Mouse (Mus musculus) midbrain, postnatal 0 days (tissue): ENCODE results near the gene Sars2. TPM values are rescaled to one million over a fixed set of nuclear protein-coding genes. Genes with fewer than 3 reads are reported as not detected.

Experiments used
- ATAC-seq: fragments of 200-750 bp; cut with Nextera tagmentation; 2 replicates; pipeline ENCODE4 v1.8.0; 2017; ENCODE audit warnings: moderate number of reproducible peaks, mild to moderate bottlenecking, moderate TSS enrichment, moderate library complexity; ENCODE audit not compliant: low FRiP score
- DNase-seq: peaks from one replicate; pipeline ENCODE4 v3.0.0-alpha.2; 2015; ENCODE audit warnings: low spot score
- H3K27ac ChIP-seq: fragments of 300-500 bp; sonication (generic); 2 replicates; pipeline ENCODE4 v1.5.1; 2014; ENCODE audit warnings: low read depth, mild to moderate bottlenecking, low read length, mixed read lengths
- H3K27me3 ChIP-seq: fragments of 300-500 bp; sonication (generic); 2 replicates; pipeline ENCODE4 v1.6.1; 2014; ENCODE audit warnings: low read length, control low read depth, mixed read lengths; ENCODE audit not compliant: insufficient read depth
- H3K36me3 ChIP-seq: fragments of 300-500 bp; sonication (generic); 2 replicates; pipeline ENCODE4 v1.6.1; 2014; ENCODE audit warnings: low read length, control low read depth, mixed read lengths; ENCODE audit not compliant: insufficient read depth
- H3K4me1 ChIP-seq: fragments of 300-500 bp; sonication (generic); 2 replicates; pipeline ENCODE4 v1.6.1; 2014; ENCODE audit warnings: mild to moderate bottlenecking, control low read depth, antibody characterized with exemption, low read length, mixed read lengths; ENCODE audit not compliant: insufficient read depth
- H3K4me2 ChIP-seq: fragments of 300-500 bp; sonication (generic); 2 replicates; pipeline ENCODE4 v1.6.1; 2014; ENCODE audit warnings: low read depth, mild to moderate bottlenecking, low read length, mixed read lengths; ENCODE audit not compliant: poor library complexity, severe bottlenecking
- H3K4me3 ChIP-seq: fragments of 300-500 bp; sonication (generic); 2 replicates; pipeline ENCODE4 v1.5.1; 2014; ENCODE audit warnings: low read depth, mild to moderate bottlenecking, low read length, moderate library complexity
- H3K9ac ChIP-seq: fragments of 300-500 bp; sonication (generic); replicated peaks from 2 replicates; pipeline ENCODE4 v1.6.1; 2014; ENCODE audit warnings: mild to moderate bottlenecking, low read length, moderate library complexity, mixed read lengths; ENCODE audit not compliant: poor library complexity, severe bottlenecking
- H3K9me3 ChIP-seq: fragments of 300-500 bp; sonication (generic); 2 replicates; pipeline ENCODE4 v1.6.1; 2016; ENCODE audit warnings: low read length, control low read depth
- CTCF ChIP-seq: IDR thresholded peaks from 2 replicates; pipeline ENCODE4 v1.5.1; 2016; ENCODE audit warnings: antibody characterized with exemption, mild to moderate bottlenecking
- WGBS: fragments of 180-500 bp; shearing (Covaris S2); extraction: QIAGEN DNeasy Blood & Tissue Kit; methylation state at CpG from one replicate; pipeline ENCODE4 v1.1.7; 2014; 5-methylcytosine and 5-hydroxymethylcytosine counted together
- polyA plus RNA-seq: library from polyadenylated mRNA; unstranded; fragments of >200 nt; fragmentation: Nextera tagmentation; extraction: Ambion mirVana; gene quantifications from 2 replicates; pipeline ENCODE4 v1.2.1, GENCODE M21; 2015
- total RNA-seq: library from RNA; depleted of rRNA; stranded (reverse); fragments of >200 nt; gene quantifications from 2 replicates; pipeline ENCODE4 v1.2.3, GENCODE M21; 2014

Sars2 gene
- total and polyA plus RNA-seq, 2 experiments from 2014 or later: 16.2 to 17.8 TPM

- peak overlapping the region; percentile 39 for H3K9ac ChIP-seq
- DNase-seq (peak; percentile 72), ATAC-seq (peak; percentile 69; the same call in 1 of the 2 replicates)
- no peaks in the 10 kb centered on the region for H3K9me3 ChIP-seq
- H3K4me2 ChIP-seq: peak overlapping the region; percentile 60
- no peaks in the 10 kb centered on the region; the same call in 1 of the 2 replicates for H3K27me3 ChIP-seq
- WGBS: 2% methylated on average over 57 of the region's 58 CpGs
- peaks cover 5% of the 10 kb centered on the region; the same call in 1 of the 2 replicates for H3K36me3 ChIP-seq
- no peaks in the 10 kb centered on the region for H3K4me1 ChIP-seq
- TF ChIP-seq CTCF: no peak
- no peak overlapping the region for H3K27ac ChIP-seq
- H3K4me3 ChIP-seq: peak overlapping the region; percentile 39
Measured at GRCm38 (mm10) chr7:28732341-28733142, 9.2 kb upstream of the Sars2 start.

- Histone ChIP-seq H3K9me3 (no peaks in the 10 kb centered on the region), H3K4me1 (no peaks in the 10 kb centered on the region), H3K9ac (peak overlapping the region; percentile 39; the same call in 1 of the 2 replicates), H3K27ac (no peak overlapping the region), H3K4me3 (peak overlapping the region; percentile 39), H3K4me2 (peak overlapping the region; percentile 60), H3K27me3 (no peaks in the 10 kb centered on the region; the same call in 1 of the 2 replicates), H3K36me3 (peaks cover 5% of the 10 kb centered on the region; the same call in 1 of the 2 replicates)
- DNase-seq (no peak), ATAC-seq (no peak)
- 9% methylated on average over 11 of the region's 11 CpGs for WGBS
- no peak for TF ChIP-seq CTCF
Measured at GRCm38 (mm10) chr7:28733211-28733610, 8.6 kb upstream of the Sars2 start.

- H3K36me3 ChIP-seq: peaks cover 10% of the 10 kb centered on the region; the same call in 1 of the 2 replicates
- H3K4me2 ChIP-seq: no peak overlapping the region
- no peak overlapping the region for H3K9ac ChIP-seq
- WGBS: 87% methylated on average over 6 of the region's 6 CpGs
- no peaks in the 10 kb centered on the region for H3K9me3 ChIP-seq
- no peaks in the 10 kb centered on the region; the same call in 1 of the 2 replicates for H3K27me3 ChIP-seq
- no peaks in the 10 kb centered on the region for H3K4me1 ChIP-seq
- H3K27ac ChIP-seq: no peak overlapping the region
- ATAC-seq: no peak
- no peak for DNase-seq
- TF ChIP-seq CTCF: no peak
- H3K4me3 ChIP-seq: no peak overlapping the region
Measured at GRCm38 (mm10) chr7:28735701-28736100, 6.1 kb upstream of the Sars2 start.

- peaks cover 11% of the 10 kb centered on the region; the same call in 1 of the 2 replicates for H3K36me3 ChIP-seq
- DNase-seq: no peak
- no peaks in the 10 kb centered on the region for H3K27me3 ChIP-seq
- WGBS: 96% methylated on average over 21 of the region's 21 CpGs
- H3K4me2 ChIP-seq: no peak overlapping the region
- H3K4me1 ChIP-seq: peaks cover 9% of the 10 kb centered on the region; the same call in 1 of the 2 replicates
- ATAC-seq: no peak
- no peak overlapping the region for H3K27ac ChIP-seq
- H3K9me3 ChIP-seq: no peaks in the 10 kb centered on the region
- no peak for TF ChIP-seq CTCF
- no peak overlapping the region for H3K9ac ChIP-seq
- no peak overlapping the region for H3K4me3 ChIP-seq
Measured at GRCm38 (mm10) chr7:28739829-28740228, 2.0 kb upstream of the Sars2 start.

GRCm38 (mm10) chr7:28740949-28741348 lies 843 bp upstream of the Sars2 start:
- no peak for DNase-seq
- peaks cover 13% of the 10 kb centered on the region; the same call in 1 of the 2 replicates for H3K36me3 ChIP-seq
- H3K4me2 ChIP-seq: peak overlapping the region; percentile 91
- no peaks in the 10 kb centered on the region for H3K27me3 ChIP-seq
- 44% methylated on average over 9 of the region's 9 CpGs for WGBS
- H3K9ac ChIP-seq: peak overlapping the region; percentile 76
- peak; percentile 30; the same call in 1 of the 2 replicates for TF ChIP-seq CTCF
- no peaks in the 10 kb centered on the region for H3K9me3 ChIP-seq
- H3K4me1 ChIP-seq: peaks cover 9% of the 10 kb centered on the region; the same call in 1 of the 2 replicates
- no peak for ATAC-seq
- H3K27ac ChIP-seq: peak overlapping the region; percentile 75
- H3K4me3 ChIP-seq: peak overlapping the region; percentile 47

GRCm38 (mm10) chr7:28741368-28741708 lies 454 bp upstream of the Sars2 start:
- H3K9ac ChIP-seq: peak overlapping the region; percentile 76
- DNase-seq: no peak
- TF ChIP-seq CTCF: no peak
- no peaks in the 10 kb centered on the region for H3K27me3 ChIP-seq
- peak; percentile 6; the same call in 1 of the 2 replicates for ATAC-seq
- peak overlapping the region; percentile 47 for H3K4me3 ChIP-seq
- peak overlapping the region; percentile 75 for H3K27ac ChIP-seq
- no peaks in the 10 kb centered on the region for H3K9me3 ChIP-seq
- peaks cover 9% of the 10 kb centered on the region; the same call in 1 of the 2 replicates for H3K4me1 ChIP-seq
- H3K36me3 ChIP-seq: peaks cover 14% of the 10 kb centered on the region; the same call in 1 of the 2 replicates
- H3K4me2 ChIP-seq: peak overlapping the region; percentile 91
- 1% methylated on average over 13 of the region's 13 CpGs for WGBS
